Mouse (Mus musculus): ENCODE measurements around the gene Tmem254b. TPM values are rescaled to one million over a fixed set of nuclear protein-coding genes. Genes with fewer than 3 reads are reported as not detected.

The Tmem254b gene
- 15.7 and 17.5 TPM in 2 replicates for polyA plus RNA-seq (2012; rRNA removed; ENCODE audit: low replicate concordance)

GRCm38 (mm10) chr14:26206926-26207247, at the start of gene Tmem254b:
TSS of gene Tmem254b (minus strand) at chr14:26207041.

DNA sequence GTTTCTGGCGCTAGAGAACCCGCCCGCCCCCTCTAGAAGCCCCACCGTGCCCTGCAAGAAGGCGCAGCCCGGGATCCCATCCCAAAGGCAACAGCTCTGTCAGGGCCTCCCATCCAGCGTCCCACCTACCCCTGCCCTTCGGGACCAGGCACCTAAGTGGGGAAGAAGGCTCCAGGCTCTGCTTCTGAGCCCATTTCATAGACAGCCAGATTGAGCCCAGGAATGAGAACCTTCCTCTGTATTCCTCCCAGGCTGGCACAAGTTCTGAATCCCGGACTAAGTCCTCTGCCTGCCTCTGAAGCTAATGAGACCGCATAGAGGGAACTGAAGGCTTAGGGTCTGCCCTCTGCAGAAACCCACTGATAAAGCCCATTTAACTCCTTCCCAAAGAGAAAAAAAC, 24.5 kb downstream of the Tmem254b start, which contains the start of gene Plac9b:
TSS of gene Plac9b (minus strand) at position 101 of the 400 bp plus-strand sequence.

Other genes with a start within 250 kb of the Tmem254b start
- 0.13 and 0.39 TPM in 2 replicates for gene Duxbl1, start 228.5 kb downstream of the Tmem254b start, polyA plus RNA-seq (2012; rRNA removed; ENCODE audit: low replicate concordance)
- 53.7 and 61.9 TPM in 2 replicates for gene Gm9780, start 164.3 kb downstream of the Tmem254b start, polyA plus RNA-seq (2012; rRNA removed; ENCODE audit: low replicate concordance)
- gene Tmem254c, start 139.7 kb downstream of the Tmem254b start, polyA plus RNA-seq (2012; rRNA removed; ENCODE audit: low replicate concordance) = 22.5 and 26.5 TPM in 2 replicates
- gene Cphx2, start 125.5 kb downstream of the Tmem254b start, polyA plus RNA-seq (2012; rRNA removed; ENCODE audit: low replicate concordance) = not detected in 2 replicates
- not detected in 2 replicates for gene Cphx3, start 124.7 kb downstream of the Tmem254b start, polyA plus RNA-seq (2012; rRNA removed; ENCODE audit: low replicate concordance)
- gene Duxbl2, start 88.7 kb downstream of the Tmem254b start, polyA plus RNA-seq (2012; rRNA removed; ENCODE audit: low replicate concordance) = not detected in 2 replicates
- gene Plac9b, start 24.6 kb downstream of the Tmem254b start, polyA plus RNA-seq (2012; rRNA removed; ENCODE audit: low replicate concordance) = 6.2 and 10.2 TPM in 2 replicates
- gene Duxbl3, start 50.9 kb upstream of the Tmem254b start, polyA plus RNA-seq (2012; rRNA removed; ENCODE audit: low replicate concordance) = not detected in 2 replicates

Data from duodenum, adult 2 months (tissue).